Mouse (Mus musculus) intestine, embryonic 14.5 days (tissue): ENCODE measurements around the gene Dcun1d1. TPM values are rescaled to one million over a fixed set of nuclear protein-coding genes. Genes with fewer than 3 reads are reported as not detected.

ENCODE experiments used
- ATAC-seq: fragments of 200-750 bp; cut with Nextera tagmentation; replicated peaks from 2 replicates; pipeline ENCODE4 v1.8.0; 2017; ENCODE audit warnings: low read depth, moderate number of reproducible peaks, moderate TSS enrichment, moderate library complexity; ENCODE audit not compliant: low FRiP score, low TSS enrichment
- DNase-seq: peaks from one replicate; pipeline ENCODE4 v3.0.0-alpha.2; 2018; ENCODE audit warnings: low spot score
- H3K27ac ChIP-seq: fragments of 300-500 bp; sonication (generic); 2 replicates; pipeline ENCODE4 v1.5.1; 2014; ENCODE audit warnings: low read depth, mild to moderate bottlenecking, control low read depth
- H3K27me3 ChIP-seq: fragments of 300-500 bp; sonication (generic); replicated peaks from 2 replicates; pipeline ENCODE4 v1.6.1; 2014; ENCODE audit warnings: low read length, control low read depth; ENCODE audit not compliant: control insufficient read depth, insufficient read depth
- H3K36me3 ChIP-seq: fragments of 300-500 bp; sonication (generic); 2 replicates; pipeline ENCODE4 v1.6.1; 2014; ENCODE audit warnings: low read length, control low read depth; ENCODE audit not compliant: control insufficient read depth, insufficient read depth
- H3K4me1 ChIP-seq: fragments of 300-500 bp; sonication (generic); replicated peaks from 2 replicates; pipeline ENCODE4 v1.6.1; 2014; ENCODE audit warnings: low read length, control low read depth, mixed read lengths; ENCODE audit not compliant: control insufficient read depth, insufficient read depth
- H3K4me2 ChIP-seq: fragments of 300-500 bp; sonication (generic); 2 replicates; pipeline ENCODE4 v1.6.1; 2014; ENCODE audit warnings: low read length
- H3K4me3 ChIP-seq: fragments of 300-500 bp; sonication (generic); 2 replicates; pipeline ENCODE4 v1.5.1; 2014; ENCODE audit warnings: low read depth, low read length, control low read depth, mixed read lengths
- H3K9ac ChIP-seq: fragments of 300-500 bp; sonication (generic); 2 replicates; pipeline ENCODE4 v1.6.1; 2014; ENCODE audit warnings: mild to moderate bottlenecking, low read length
- H3K9me3 ChIP-seq: fragments of 300-500 bp; sonication (generic); 2 replicates; pipeline ENCODE4 v1.6.1; 2016; ENCODE audit warnings: low read length, control low read depth; ENCODE audit not compliant: control insufficient read depth
- WGBS: fragments of 180-500 bp; shearing (Covaris S2); extraction: QIAGEN DNeasy Blood & Tissue Kit; methylation state at CpG from one replicate; pipeline ENCODE4 v1.1.7; 2014; 5-methylcytosine and 5-hydroxymethylcytosine counted together
- polyA plus RNA-seq: library from polyadenylated mRNA; unstranded; fragments of >200 nt; fragmentation: Nextera tagmentation; extraction: Ambion mirVana; gene quantifications from 2 replicates; pipeline ENCODE4 v1.2.1, GENCODE M21; 2014

The Dcun1d1 gene
- polyA plus RNA-seq, 1 experiment from 2014 or later = 79.1 TPM

DNA sequence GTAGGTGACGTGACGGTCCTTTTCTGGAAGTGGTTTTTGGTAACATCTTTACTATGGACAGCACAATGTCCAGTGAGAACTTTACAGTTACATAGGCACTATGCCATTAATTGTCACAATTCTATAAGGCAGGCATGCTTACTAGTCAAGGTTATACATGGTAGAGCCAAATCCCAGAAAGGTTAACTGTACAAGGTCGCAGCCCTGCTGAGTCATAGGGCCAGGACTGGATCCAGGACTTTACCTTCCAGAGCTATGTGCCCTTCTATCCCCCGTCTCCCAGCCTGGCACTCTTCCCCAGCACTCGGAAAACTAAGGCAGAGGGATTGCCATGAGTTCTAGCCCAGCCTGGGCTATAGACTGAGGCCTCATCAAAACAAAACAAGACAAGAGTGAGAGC is 26.7 kb upstream of the Dcun1d1 start:
- H3K9me3 ChIP-seq = no peaks in the 10 kb centered on the region
- 91% methylated on average over 5 of the region's 5 CpGs for WGBS
- no peak overlapping the region for H3K9ac ChIP-seq
- H3K4me1 ChIP-seq = no peaks in the 10 kb centered on the region
- H3K27ac ChIP-seq = no peak overlapping the region
- no peaks in the 10 kb centered on the region for H3K27me3 ChIP-seq
- H3K4me2 ChIP-seq = no peak overlapping the region
- H3K36me3 ChIP-seq = peaks cover 59% of the 10 kb centered on the region
- DNase-seq = no peak
- no peak overlapping the region for H3K4me3 ChIP-seq
- ATAC-seq = no peak

- Histone ChIP-seq H3K36me3 (peaks cover 54% of the 10 kb centered on the region), H3K27ac (no peak overlapping the region), H3K27me3 (no peaks in the 10 kb centered on the region), H3K4me1 (no peaks in the 10 kb centered on the region), H3K9me3 (no peaks in the 10 kb centered on the region), H3K9ac (no peak overlapping the region), H3K4me3 (no peak overlapping the region), H3K4me2 (no peak overlapping the region)
- ATAC-seq = no peak
- 89% methylated on average over 4 of the region's 4 CpGs for WGBS
- DNase-seq = no peak
These were observed 26.2 kb upstream of the Dcun1d1 start for GRCm38 (mm10) chr3:35963401-35963800.

- no peaks in the 10 kb centered on the region for H3K9me3 ChIP-seq
- H3K4me1 ChIP-seq = no peaks in the 10 kb centered on the region
- ATAC-seq = no peak
- H3K27me3 ChIP-seq = no peaks in the 10 kb centered on the region
- H3K27ac ChIP-seq = no peak overlapping the region
- H3K9ac ChIP-seq = no peak overlapping the region
- H3K4me3 ChIP-seq = no peak overlapping the region
- H3K4me2 ChIP-seq = no peak overlapping the region
- peaks cover 50% of the 10 kb centered on the region for H3K36me3 ChIP-seq
- no peak for DNase-seq
- WGBS = 94% methylated on average over 5 of the region's 5 CpGs
These were observed 25.7 kb upstream of the Dcun1d1 start for GRCm38 (mm10) chr3:35962967-35963366.

DNA sequence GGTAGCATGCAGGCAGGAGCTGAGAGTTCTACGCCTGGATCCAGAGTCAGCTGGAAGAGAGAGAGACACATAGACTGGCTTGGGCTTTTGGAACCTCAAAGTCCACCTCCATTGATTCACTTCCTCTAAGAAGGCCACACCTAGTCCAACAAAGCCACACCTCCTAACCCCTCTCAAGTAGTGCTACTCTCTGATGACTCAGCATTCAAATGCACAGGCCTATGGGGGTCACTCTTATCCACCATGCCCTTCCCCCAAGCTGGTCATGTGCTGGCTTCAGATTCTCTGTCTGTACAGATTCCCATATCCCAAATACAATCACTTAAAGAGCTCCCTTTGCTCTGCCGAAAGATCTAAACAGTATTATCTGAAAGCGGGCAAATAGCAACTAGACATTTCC is 20.0 kb upstream of the Dcun1d1 start:
- Histone ChIP-seq H3K9me3 (no peaks in the 10 kb centered on the region), H3K4me1 (no peaks in the 10 kb centered on the region), H3K27ac (no peak overlapping the region), H3K4me2 (no peak overlapping the region), H3K36me3 (peaks cover 19% of the 10 kb centered on the region), H3K9ac (no peak overlapping the region), H3K27me3 (no peaks in the 10 kb centered on the region), H3K4me3 (no peak overlapping the region)
- ATAC-seq (no peak), DNase-seq (no peak)
- 95% methylated on average over 3 of the region's 3 CpGs for WGBS

DNA sequence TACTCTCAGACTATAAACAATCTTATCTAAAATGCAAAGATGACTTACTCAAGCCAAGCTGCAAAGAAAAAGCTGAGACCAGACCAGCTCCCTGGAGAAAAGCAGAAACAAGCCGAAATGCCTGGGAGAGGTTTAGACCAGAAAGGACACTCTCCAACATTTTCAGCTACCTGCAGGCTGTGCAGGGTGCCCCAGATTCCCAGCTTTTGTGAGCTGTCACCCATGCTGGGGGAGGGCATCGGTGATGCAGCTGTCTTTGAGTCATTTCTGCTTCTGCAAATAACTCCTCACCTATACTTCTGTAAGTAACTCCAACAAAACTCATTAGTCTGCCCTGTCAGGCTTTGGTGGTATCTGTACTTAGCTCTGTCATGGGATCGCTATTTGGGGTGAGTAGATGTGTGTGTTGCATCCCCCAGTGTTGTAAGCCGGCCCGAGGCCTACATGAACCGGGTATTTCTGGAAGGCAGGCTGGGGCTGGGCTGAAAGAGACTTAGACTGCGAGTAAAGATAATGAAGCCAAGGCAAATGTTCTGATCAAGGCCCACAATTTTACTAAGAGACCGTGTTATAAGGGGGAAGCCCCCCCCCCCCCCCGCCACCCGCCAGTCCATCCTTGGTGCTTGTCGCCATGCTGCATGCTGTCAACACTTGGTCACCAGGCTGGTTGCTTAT is 17.8 kb upstream of the Dcun1d1 start:
- DNase-seq = no peak
- no peaks in the 10 kb centered on the region for H3K4me1 ChIP-seq
- H3K27ac ChIP-seq = no peak overlapping the region
- WGBS = 92% methylated on average over 11 of the region's 11 CpGs
- H3K9ac ChIP-seq = no peak overlapping the region
- no peaks in the 10 kb centered on the region for H3K27me3 ChIP-seq
- H3K4me2 ChIP-seq = no peak overlapping the region
- no peak overlapping the region for H3K4me3 ChIP-seq
- H3K36me3 ChIP-seq = peaks cover 9% of the 10 kb centered on the region
- H3K9me3 ChIP-seq = no peaks in the 10 kb centered on the region
- ATAC-seq = no peak

DNA sequence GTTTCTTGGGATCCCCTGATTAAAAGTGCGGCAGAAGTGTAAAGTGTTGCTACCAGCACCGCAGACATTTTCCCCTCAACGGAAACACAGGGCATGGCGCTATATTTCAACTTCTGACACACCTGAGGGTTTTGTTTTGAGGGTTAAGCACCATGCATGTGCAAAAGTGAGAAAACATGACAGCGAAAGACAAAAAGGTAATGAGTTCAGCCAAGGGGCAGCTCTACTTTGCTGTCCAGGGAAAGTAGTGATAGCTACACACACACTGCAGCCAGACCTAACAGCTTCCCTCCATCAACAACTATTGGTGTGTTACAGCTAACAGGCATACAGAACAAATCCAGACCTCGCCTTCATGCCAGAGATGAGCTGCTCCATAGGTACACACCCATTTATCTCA is 16.6 kb upstream of the Dcun1d1 start:
- ATAC-seq = no peak
- H3K27ac ChIP-seq = no peak overlapping the region
- no peak for DNase-seq
- no peak overlapping the region for H3K4me3 ChIP-seq
- no peak overlapping the region for H3K9ac ChIP-seq
- H3K36me3 ChIP-seq = no peaks in the 10 kb centered on the region
- 84% methylated on average over 6 of the region's 6 CpGs for WGBS
- no peaks in the 10 kb centered on the region for H3K4me1 ChIP-seq
- no peak overlapping the region for H3K4me2 ChIP-seq
- no peaks in the 10 kb centered on the region for H3K9me3 ChIP-seq
- H3K27me3 ChIP-seq = no peaks in the 10 kb centered on the region

DNA sequence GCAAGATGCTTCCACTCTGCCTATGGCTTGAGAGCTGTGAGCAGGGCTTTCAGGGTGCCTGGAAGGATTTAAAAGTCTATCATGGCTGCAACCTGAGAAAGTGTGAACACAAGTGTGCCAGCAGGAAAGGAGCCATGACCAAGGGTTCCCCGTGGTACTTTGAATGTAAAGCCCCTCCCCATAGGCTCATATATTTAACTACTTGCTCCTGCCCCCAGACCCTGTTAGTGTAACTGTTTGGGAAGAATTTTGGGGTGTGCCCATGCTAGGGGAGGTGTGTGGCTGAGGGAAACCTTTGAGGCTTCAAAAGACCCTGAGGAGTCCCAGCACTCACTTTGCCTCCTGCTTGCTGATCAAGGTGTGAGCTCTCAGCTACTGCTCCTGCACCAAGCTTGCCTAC is 15.9 kb upstream of the Dcun1d1 start:
- ATAC-seq = no peak
- H3K9ac ChIP-seq = no peak overlapping the region
- WGBS = 50% methylated on average over 1 of the region's 1 CpGs

GRCm38 (mm10) chr3:35948197-35948596 is 11.0 kb upstream of the Dcun1d1 start:
- no peak for ATAC-seq
- H3K27ac ChIP-seq = no peak overlapping the region

More for the DNA sequence above, 15.9 kb upstream of the Dcun1d1 start:
- H3K27ac ChIP-seq = no peak overlapping the region
- no peaks in the 10 kb centered on the region for H3K27me3 ChIP-seq
- no peak overlapping the region for H3K4me3 ChIP-seq
- no peak overlapping the region for H3K4me2 ChIP-seq
- DNase-seq = no peak
- no peaks in the 10 kb centered on the region for H3K36me3 ChIP-seq
- no peaks in the 10 kb centered on the region for H3K9me3 ChIP-seq
- no peaks in the 10 kb centered on the region for H3K4me1 ChIP-seq

GRCm38 (mm10) chr3:35940520-35941135 is 3.4 kb upstream of the Dcun1d1 start:
- H3K4me1 ChIP-seq = no peaks in the 10 kb centered on the region
- no peak overlapping the region for H3K4me2 ChIP-seq
- WGBS = 82% methylated on average over 4 of the region's 4 CpGs
- no peak overlapping the region for H3K9ac ChIP-seq
- H3K27ac ChIP-seq = no peak overlapping the region
- ATAC-seq = no peak
- H3K4me3 ChIP-seq = no peak overlapping the region
- H3K36me3 ChIP-seq = peaks cover 8% of the 10 kb centered on the region
- no peaks in the 10 kb centered on the region for H3K9me3 ChIP-seq
- no peak for DNase-seq
- no peaks in the 10 kb centered on the region for H3K27me3 ChIP-seq

More at GRCm38 (mm10) chr3:35948197-35948596, 11.0 kb upstream of the Dcun1d1 start:
- no peaks in the 10 kb centered on the region for H3K9me3 ChIP-seq
- no peak overlapping the region for H3K4me2 ChIP-seq
- 89% methylated on average over 7 of the region's 7 CpGs for WGBS
- DNase-seq = no peak
- H3K27me3 ChIP-seq = no peaks in the 10 kb centered on the region
- no peaks in the 10 kb centered on the region for H3K36me3 ChIP-seq
- no peak overlapping the region for H3K4me3 ChIP-seq
- H3K4me1 ChIP-seq = no peaks in the 10 kb centered on the region
- H3K9ac ChIP-seq = no peak overlapping the region
